Mouse (Mus musculus): ENCODE results near the gene Entpd1.
A peak's percentile ranks its signal among the peaks of the same experiment; 100 is the strongest.
"Not testable (repeated sequence)": the region's sequence is repeated elsewhere in the genome, so short reads cannot be mapped to it uniquely, and the experiment has no call there.

Gene Entpd1

GRCm38 (mm10) chr19:40611830-40612506 lies at the start of gene Entpd1, which contains the start of gene Tctn3:
TSS of gene Entpd1 (plus strand) at chr19:40612366.
TSS of gene Tctn3 (minus strand) at chr19:40612233.
- DNase-seq, result peak; percentile 95

DNA sequence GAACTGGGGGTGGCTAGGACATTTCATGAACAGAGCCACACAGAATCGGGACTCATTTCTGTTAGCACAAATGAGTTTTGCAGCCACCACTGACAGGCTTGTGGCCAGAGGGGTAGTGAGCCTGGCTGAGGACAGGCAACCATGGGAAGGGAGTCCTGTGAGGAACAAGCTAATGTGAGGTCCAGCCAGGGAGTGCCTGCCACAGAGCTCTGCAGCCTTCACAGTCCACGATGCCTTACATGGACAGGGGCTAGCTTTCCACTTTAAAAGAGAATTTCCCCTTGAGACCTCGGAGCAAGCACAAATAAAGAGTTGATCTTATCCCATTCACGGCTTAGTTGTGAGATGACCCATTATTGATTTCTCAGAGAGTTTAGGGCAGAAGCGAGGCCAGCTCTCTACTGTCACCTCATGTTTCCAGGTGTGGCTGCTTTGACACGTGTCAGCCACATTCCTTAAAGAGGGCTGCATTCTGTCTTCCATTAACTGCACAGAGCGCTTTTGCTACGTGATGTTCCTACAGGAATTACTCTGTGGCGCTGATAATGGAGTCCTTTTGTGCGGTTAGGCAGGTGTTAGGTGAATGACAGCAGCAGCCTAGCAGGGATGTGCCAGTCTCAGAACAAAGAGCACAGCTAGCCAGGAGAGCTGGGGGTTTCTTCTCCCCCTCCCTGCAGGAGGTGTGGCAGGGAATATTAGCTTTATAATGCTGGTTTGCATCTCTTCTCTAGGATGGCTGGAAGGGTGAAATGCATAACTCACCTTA lies 48.1 kb upstream of the Entpd1 start:
- no peak for DNase-seq

DNA sequence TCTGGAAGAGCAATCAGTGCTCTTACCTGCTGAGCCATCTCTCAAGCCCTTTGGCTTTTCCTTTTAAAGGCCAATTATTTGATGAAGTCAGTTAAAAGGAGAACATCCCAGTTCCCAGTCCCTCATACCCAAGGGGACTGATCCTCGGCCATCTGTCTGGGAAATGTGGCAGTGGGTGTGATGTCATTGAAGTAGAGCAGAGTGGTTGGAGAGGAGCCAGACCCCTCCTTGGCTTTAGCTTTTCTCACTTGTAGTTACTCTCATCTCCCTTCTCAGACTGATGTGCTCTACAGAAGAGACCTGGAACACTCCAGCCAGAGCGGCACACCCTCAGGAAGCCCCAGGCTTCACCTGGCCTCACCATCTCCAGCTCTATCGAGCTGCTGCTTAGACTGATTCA lies 44.5 kb upstream of the Entpd1 start:
- DNase-seq, result peak; percentile 20

DNA sequence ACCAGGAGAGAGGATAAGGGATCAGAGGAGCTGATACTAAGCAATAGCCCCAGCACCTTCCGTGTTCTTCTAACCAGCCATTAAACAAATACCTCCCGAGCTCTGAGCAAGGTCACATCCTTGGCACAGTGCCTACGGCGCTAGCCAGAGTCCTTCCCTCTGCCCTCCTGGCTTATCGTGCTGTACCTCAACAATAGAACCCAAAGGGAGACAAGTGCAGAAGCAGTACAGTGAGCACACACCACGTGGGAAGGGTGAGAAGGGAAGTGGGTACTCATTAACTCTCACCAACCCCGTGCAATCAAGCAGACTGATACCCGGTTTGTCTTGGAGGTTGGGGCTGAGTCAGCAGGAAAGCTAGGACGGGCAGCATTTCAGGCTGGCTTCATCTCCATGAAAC lies 41.4 kb upstream of the Entpd1 start:
- DNase-seq, result no peak

DNA sequence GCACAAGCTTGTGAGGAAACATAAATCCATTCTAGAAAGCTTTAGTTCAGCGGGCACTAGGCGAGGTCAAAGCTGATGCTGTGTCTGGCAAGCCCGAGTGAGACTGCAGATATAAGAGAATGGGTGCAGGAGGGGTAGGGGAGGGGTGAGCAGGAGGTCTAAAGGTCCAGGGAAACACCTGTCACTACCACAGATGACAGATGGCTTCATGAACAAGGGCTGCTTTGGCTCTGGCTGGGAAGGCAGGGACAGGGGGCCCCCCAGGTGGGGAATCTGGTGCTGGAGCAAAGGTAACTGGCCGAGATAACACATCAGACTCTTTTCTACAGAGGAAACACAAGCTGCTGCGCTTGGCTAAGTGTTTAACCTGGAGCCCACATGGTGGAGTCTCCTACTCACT lies 36.7 kb upstream of the Entpd1 start:
- DNase-seq, result peak; percentile 44

- no peak for DNase-seq
These were observed 31.3 kb upstream of the Entpd1 start for GRCm38 (mm10) chr19:40580902-40581301.

GRCm38 (mm10) chr19:40581662-40582061 lies 30.5 kb upstream of the Entpd1 start:
- DNase-seq, result no peak

- DNase-seq, result no peak
These were observed 25.3 kb upstream of the Entpd1 start for GRCm38 (mm10) chr19:40586908-40587307.

DNA sequence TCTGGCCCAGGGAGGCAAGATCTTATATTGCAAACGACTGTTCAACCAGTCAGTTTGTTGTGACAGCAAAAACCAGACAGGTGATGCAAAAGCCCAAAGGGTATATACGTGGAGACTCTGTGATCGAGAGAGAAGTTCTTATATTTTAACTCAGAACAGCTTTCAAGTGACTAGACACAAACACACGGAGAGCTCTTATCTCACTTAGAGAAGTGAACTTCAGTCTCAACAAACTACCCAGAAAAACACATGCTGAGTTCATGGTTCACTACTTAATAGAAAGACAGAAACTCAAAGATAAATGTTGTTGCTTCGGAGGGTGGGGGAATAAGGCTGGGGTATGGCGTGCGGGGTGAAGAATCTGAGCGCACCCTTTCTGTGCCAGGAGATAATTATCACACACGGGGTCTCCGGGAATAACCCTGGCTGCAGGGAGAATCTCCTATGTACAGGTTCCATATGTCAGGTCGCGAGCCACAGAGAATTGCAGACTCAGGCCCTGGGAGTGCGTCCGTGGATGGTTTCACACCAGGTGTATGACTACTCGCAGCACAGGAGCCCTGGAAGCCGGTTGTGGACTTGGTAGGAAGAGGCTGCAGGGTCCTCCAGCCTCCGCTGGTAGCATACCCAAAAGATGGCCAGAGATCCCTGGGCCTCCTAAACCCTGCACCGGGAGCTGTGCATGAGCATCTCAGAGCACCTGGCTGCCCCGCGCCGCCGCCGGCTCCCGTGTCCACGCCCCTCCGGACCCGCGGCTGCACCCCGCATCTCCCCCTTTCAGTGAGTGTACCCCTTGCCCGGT lies 24.5 kb upstream of the Entpd1 start:
- no peak for DNase-seq

- DNase-seq, result peak; percentile 94
These were observed 23.9 kb upstream of the Entpd1 start, which contains the start of gene Aldh18a1 for GRCm38 (mm10) chr19:40588293-40588654. TSS of gene Aldh18a1 (minus strand) at chr19:40588463.

- DNase-seq, result peak; percentile 78
These were observed 23.2 kb upstream of the Entpd1 start for GRCm38 (mm10) chr19:40588847-40589529.

DNA sequence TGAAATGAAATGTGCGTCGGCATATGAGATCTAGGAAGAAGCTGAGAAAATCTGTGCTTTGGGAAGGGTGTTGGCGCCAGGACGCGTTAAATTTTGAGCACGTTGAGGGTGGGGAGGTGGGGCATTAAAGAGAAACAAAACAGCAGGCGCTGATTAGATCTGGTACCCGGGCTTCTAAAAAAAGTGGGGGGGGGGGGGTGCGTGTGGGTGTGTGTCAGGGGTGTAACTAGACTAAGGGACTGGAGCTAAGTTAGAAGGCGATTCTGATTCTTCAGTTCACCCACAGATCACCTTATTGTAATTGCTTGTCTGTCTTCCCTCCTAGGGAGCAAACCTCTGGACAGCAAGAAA lies 22.7 kb upstream of the Entpd1 start:
- no peak for DNase-seq

DNA sequence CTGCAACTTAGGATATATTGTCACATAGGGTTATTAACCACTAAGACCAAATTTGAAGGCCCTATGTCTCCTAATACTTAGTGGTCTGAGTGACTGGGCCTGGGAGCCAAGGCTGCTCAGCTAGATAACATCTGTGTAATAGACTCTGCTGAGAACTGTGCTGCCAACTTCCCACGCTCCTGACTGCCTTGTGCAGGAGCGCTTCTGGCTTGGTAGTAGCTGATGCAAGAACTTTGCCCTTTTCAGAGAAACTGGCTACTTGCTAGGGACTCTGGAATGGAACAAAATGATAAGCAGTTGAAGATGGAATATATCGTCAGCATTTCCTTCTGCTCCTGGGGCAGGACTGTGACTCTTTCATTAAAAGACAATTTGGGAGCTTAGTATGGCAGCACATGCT lies 16.9 kb upstream of the Entpd1 start:
- no peak for DNase-seq

- no peak for DNase-seq
These were observed 16.3 kb upstream of the Entpd1 start for GRCm38 (mm10) chr19:40595831-40596230.

DNA sequence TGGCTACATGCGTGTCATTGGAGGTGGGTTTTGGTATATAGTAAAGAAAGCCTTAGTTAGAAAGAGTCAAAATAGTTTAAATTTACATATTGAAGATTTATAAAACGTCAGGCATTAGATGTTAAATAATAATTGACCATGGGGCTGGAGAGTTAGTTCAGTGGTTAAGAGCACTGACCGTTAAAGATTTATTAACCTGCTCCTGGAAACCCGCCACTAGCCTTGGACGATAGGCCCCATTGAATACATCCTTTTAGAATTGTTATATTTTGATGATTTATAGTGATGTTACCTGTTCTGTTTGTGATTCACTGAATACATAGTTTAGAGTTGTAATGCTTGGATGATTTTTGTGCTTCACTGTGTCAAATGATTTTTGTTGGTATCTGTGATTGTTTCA lies 11.3 kb upstream of the Entpd1 start:
- DNase-seq, result not testable (repeated sequence)

- DNase-seq, result no peak
These were observed 10.3 kb upstream of the Entpd1 start for GRCm38 (mm10) chr19:40601870-40602269.

DNA sequence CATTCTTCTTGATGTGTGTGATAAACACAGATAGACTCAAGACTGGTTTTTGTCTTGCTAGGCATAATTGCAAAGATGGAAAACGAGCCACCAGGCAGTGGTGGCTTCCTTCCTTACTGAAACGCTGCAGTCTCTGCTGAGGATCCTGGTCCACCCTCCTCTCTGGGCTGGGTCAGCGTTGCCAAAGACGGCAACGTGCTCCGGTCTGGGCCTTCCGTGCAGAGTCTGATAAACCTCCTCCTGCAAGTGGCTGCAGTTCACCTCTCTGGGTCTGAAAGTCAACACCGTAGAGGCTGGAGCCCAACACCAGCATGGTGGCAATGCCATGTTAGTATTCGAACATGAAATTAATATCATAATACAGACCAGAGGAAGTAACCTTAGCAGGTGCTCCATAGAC lies 7.0 kb upstream of the Entpd1 start:
- DNase-seq, result no peak

DNA sequence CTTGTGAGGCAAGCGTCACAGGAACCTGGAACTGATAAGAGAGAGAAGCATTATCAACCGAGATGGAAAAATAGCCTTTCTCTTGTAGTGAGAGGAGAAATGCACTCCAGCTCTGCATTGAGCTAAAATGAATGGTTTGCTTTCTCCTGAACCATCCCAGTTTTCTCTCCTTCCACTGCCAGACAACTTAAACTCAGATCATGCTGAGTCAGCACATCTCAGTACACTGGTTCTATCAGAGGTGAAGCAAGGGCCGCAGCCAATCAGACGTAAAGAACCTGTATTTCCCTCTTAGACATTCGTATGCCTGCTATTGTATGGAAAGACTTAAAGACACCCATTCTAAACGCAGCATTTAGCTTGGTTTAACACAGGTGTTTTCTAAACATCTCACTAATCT lies 4.5 kb upstream of the Entpd1 start:
- no peak for DNase-seq

DNA sequence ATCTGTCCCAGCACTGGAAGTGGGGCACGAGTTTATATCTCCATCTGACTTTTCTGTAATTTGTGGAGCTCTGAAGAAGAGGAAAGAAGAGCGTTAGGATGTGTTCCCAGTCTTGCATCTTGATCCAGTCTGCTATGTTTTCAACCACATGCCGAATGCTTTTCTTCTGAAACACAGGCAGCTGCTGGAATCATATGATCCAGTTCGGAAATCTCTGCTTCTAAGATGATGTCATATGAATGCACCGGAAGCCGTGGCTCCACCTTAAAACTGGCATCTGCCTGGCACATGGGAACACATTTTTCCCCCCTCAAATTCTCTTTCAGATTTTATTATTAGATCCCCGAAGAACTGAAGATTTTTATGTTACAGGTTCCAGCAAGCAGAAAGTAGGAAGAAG lies 2.6 kb downstream of the Entpd1 start:
- DNase-seq, result no peak

GRCm38 (mm10) chr19:40616021-40616420 lies 3.9 kb downstream of the Entpd1 start:
- no peak for DNase-seq

DNA sequence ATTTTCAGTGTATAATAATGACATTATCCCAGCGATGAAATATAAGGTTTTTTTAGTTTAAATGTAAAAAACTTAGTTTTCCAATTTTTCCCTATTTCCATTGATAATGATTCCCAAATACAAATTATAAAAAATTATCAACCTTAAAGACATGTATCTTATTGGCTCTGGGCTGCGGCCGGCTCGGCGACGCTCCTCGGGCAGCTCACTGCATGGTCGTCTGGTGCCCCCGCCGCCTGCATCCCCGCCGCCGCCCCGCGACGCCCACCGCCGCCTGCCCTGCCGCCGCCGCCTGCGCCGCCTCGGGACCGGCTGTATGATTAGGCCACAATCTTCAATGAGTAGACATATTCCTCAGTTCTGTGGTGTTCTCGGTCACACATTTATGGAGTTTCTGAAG lies 9.4 kb downstream of the Entpd1 start:
- not testable (repeated sequence) for DNase-seq

DNA sequence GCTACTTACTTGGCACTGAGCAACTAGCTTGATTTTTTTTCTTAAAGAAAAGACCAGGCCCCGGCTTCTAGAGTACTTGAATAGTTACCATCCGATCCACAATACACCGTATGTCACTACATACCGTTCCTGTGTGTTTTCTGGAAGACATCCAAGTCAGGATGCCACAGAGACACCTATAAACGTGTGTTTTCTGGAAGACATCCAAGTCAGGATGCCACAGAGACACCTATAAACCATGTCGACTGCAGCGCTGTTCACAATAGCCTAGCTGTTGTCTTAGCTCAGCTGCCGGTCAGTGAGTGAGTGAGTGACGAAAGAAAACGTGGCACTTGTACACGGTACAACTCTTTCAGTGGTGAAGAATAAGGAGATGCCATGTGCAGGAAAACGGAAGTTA lies 13.8 kb downstream of the Entpd1 start:
- DNase-seq, result no peak

DNA sequence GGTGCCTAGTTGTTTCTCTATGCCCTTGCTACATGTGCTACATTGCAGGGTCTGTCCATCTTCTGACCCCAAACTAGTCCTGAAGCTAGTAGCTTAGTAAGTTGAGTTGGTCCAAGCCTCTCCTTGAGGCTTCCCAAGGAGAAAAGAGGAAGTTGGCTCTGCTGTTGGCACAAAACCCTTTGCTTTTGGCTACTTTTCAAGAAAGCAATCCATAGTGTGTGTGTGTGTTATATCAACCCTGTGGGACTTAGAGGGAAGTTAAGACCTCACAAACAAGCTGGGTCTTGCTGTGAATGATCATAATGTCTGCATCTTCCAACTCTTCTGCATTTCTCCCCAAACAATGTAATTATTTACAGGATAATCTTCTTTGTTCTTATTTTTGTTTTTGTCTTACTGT lies 16.8 kb downstream of the Entpd1 start:
- DNase-seq, result no peak
